Mouse (Mus musculus): ENCODE results near the gene Hnrnpf. TPM values are rescaled to one million over a fixed set of nuclear protein-coding genes. Genes with fewer than 3 reads are reported as not detected.

The Hnrnpf gene
- total RNA-seq, 1 experiment from 2014 or later, result 1,583 TPM

DNA sequence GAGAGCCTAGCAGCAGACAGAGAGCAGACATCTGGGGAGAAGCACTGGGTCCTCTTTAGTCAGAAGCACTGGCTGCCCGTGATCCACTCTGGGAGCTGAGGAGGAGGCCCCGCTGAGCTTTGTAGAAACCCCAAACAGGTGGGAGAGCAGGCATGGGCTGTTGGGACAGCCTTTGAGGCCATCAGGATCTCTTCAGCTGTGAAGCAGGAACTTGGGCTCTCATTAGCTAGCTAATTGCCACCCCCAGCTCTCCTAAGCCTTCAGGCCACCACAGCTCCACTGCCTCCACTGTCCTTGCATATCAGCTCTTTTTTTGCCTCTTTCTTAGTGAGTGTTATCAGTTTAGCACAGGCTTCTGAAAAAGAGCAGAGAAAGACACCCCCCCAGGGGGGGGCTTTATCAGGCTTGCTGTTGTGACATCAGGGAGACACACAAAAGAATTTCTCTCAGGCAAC lies 11.5 kb upstream of the Hnrnpf start:
- ATAC-seq (replicated peaks; ENCODE audit: insufficient number of reproducible peaks, low FRiP score, low TSS enrichment, poor library complexity, severe bottlenecking), result no peak

DNA sequence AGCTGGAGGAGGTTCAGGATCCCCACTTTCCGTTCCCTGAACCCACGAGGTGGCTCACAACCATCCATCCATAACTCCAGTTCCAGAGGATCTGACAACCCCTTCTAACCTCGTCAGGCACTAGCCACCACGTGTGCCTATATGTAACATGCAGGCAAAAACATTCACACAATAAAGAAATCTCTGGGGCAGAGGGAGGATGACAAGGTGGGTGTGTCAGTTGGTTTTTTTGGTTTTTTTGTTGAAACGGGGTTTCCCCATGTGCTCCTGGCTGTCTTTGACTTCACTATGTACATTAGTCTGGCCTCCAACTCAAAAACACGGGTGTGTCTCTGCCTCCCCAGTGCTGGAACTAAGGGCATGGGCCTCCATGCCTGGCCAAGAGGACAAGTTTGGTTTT lies 9.9 kb upstream of the Hnrnpf start:
- ATAC-seq (replicated peaks; ENCODE audit: insufficient number of reproducible peaks, low FRiP score, low TSS enrichment, poor library complexity, severe bottlenecking), result peak; percentile 54

DNA sequence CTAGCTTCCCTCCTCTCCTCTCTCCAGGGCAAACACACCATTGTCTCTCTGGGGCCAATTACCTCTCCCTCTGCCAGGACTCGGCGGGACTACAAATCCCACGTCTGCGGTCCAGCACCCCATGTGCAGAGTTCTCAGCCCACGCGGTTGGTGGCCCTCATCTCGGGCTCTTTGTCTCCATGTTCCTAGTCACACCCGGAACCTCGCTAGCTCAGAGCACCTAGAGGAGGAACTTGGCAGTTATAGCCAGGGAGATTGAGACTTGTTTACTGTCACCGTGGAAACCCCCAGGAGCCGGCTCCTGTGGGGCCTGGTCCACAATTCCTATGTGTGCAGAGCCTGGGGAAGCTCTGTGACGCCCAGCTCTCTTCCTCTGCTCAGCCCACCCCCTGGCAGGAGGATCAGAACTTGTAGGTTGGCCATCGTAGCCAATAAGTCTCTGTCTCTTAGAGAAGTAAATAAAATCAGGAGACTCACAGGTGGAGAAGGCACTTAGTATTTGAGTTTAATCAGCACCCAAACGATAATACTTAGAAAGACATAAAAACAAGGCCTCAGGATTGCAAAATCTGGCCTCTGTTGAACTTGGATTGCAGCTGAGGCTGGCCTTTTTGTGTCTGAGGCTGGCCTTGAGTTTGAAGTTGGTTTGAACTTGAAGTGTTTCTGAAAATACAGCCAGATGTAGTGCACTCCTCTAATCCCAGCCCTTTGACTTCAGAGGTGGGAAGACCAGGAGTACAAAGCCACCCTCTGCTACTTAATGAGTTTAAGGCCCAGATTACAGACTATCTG lies 8.6 kb upstream of the Hnrnpf start:
- ATAC-seq (replicated peaks; ENCODE audit: insufficient number of reproducible peaks, low FRiP score, low TSS enrichment, poor library complexity, severe bottlenecking), result peak; percentile 80

DNA sequence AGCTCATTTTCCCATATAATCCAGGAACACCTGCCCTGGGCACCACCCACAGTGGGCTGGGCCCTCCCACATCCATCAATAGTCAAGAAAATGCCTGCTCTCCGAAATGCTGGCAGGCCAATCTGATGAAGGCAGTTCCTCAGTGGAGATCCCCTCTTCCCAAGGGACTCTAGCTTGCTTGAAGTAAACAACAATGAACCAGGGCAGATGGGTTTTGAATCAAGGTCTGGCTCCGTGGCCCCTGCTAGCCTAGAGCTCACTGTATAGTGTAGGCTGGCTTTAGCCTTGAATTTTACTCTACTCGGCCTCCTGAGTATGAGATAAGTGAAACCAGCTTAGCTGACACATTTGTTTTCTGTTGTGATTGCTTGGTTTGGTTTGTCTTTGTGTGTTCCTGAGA lies 7.7 kb upstream of the Hnrnpf start:
- ATAC-seq (replicated peaks; ENCODE audit: insufficient number of reproducible peaks, low FRiP score, low TSS enrichment, poor library complexity, severe bottlenecking), result no peak

DNA sequence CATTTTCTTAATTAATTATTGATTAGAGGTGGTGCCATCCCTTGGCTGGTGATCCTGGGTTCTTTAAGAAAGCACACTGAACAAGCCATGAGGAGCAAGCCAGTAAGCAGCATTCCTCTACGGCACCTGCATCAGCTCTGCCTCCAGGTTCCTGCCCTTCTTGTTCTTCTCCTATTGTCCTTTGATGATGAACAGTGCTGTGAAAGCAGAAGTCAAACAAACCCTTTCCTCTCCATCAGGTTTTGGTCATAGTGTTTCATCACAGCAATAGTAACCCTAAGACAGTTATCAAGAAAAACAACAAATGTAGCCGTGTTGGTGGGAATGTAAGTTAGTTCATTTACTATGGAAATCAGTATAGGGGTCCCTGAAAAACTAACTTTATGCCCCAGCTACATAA lies 6.7 kb upstream of the Hnrnpf start:
- ATAC-seq (replicated peaks; ENCODE audit: insufficient number of reproducible peaks, low FRiP score, low TSS enrichment, poor library complexity, severe bottlenecking), result no peak

DNA sequence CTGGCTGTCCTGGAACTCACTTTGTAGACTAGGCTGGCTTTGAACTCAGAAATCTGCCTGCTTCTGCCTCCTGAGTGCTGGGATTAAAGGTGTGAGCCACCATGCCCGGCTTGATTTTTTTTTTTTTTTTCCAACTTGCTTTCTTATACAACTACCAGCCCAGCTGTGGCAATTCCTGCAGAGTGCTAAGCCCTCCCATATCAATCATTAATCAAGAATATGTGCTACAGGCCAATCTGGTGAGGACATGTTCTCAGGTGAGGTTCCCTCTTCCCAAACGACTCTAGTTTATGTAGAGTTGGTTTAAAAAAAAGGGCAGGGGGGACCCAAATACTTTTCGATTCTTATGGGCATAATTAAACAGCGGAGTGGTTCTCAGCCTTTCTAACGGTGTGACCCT lies 2.3 kb upstream of the Hnrnpf start:
- ATAC-seq (replicated peaks; ENCODE audit: insufficient number of reproducible peaks, low FRiP score, low TSS enrichment, poor library complexity, severe bottlenecking), result no peak

DNA sequence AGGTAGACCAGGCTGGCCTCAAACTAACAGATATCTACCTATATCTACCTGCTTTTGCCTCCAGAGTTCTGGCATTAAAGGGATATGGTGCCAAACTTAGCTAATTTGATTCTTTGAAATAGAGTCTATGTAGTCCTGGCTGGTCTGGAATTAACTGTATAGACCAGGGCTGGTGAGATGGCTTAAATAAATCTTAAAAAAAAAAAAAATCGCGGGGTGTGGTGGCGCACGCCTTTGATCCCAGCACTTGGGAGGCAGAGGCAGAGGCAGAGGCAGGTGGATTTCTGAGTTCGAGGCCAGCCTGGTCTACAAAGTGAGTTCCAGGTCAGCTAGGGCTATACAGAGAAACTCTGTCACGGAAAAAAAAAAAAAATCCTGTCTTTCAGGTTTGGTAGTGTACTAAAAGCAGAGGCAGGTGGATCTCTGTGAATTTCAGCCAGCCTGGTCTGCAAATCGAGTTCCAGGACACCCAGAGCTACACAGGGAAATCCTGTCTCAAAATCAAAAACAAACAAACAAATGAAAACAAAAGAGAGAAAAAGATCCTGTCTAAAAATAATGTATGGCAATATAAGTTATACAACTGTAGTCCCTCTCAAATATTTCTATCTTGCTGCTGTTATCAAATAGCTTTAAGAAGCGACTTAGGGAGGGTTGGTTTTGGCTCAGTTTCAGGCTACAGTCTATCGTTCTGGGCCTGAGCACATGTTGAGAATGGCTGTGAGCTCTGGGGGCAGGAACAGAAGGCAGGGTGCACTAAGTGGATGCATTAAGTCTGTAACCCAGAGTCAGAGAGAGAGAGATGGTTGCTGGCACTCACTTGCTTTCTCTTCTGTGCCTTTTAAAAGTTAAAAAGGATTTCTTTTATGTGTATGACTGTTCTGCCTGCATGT lies 1.6 kb downstream of the Hnrnpf start:
- ATAC-seq (replicated peaks; ENCODE audit: insufficient number of reproducible peaks, low FRiP score, low TSS enrichment, poor library complexity, severe bottlenecking), result no peak

DNA sequence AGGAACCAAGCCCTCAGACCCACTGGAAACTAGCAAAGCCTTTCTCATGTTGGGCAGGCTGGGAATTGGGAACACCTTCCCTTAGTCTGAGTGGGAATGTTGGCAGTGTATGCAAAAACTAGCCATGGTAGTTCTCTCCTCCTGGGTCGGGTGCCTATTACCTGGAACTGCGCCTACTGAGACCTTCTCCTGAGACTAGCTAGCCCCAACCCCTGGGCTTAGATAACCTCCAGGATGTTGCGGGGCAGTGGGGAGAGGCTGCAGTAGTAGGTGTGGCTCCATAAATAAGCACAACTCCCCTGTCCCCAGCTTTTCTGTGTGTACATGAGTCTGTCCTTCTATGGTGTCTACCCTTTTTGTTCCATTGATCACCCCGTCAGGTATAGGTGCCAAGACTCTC lies 2.4 kb downstream of the Hnrnpf start:
- ATAC-seq (replicated peaks; ENCODE audit: insufficient number of reproducible peaks, low FRiP score, low TSS enrichment, poor library complexity, severe bottlenecking), result no peak

DNA sequence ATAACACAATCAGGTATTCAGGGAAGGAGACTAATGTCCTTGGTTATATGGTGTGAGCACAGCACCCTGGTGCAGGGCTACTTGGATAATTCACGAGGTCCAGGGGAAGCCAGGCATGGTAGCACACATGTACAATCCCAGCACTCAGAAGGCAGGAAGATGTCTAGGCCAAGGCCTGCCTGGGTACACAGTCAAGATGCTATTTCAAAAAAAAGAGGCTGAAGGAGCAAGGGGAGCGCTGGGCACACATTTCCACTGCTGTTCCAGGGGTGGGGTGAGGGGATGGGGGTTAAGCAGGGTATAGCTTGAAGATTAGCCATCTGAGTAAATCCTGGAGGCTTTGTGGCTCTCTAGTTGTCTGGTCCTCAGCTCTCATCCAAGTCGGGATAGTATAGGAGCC lies 3.7 kb downstream of the Hnrnpf start:
- no peak for ATAC-seq (replicated peaks; ENCODE audit: insufficient number of reproducible peaks, low FRiP score, low TSS enrichment, poor library complexity, severe bottlenecking)

DNA sequence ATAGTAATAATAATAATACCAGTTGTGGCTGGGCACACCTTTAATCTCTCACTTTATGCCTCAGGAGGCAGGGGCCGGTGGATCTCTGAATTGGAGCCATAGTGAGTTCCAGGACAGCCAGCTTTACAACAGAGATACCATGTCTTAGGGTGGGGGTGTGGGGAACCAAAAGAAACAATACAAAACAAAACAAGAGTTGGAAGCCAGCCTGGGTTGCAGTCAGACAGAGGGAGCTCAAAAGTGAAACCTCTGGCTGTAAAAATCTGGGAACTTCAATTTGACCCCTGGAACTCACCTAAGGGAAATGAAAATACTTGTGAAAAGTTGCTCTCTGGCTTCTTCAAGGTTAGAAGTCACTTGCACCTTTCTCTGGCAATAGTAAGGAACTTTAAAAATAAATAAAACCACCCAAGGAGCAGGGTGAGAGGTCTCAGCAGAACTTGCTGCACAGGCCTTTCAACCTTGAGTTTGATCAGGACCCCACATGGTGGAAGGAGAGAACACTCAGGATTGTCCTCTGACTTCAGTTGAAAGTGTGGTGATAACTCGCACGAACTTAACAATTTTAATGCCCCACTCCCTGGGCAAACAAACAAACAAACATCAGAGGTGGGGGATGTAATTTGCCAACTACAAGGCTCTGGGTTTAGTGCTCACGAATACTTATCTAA lies 5.3 kb downstream of the Hnrnpf start:
- no peak for ATAC-seq (replicated peaks; ENCODE audit: insufficient number of reproducible peaks, low FRiP score, low TSS enrichment, poor library complexity, severe bottlenecking)

DNA sequence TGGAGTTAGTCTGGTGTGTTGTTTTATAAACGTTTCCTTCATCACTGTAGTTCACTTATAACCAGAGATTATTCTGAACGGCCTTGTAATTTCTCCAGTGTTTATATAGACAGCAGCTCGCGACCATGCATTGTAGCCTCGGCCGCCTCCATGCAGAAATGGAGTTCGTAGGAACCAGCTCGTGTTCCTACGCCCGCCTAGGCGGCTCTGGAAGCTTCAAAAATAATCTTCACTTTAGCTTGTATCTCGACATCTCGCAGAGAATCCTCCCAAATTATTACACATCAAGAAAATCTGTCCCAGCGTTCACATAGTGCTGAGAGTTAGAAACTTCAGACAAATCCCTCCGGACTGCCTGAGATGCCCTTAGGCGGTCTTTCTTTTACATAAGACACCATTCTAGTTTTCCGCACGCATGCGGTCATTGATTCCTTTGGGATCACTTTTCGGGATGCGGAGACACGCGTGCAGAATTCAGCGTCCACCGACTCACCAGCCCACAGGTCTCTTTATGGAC lies 5.9 kb downstream of the Hnrnpf start:
- ATAC-seq (replicated peaks; ENCODE audit: insufficient number of reproducible peaks, low FRiP score, low TSS enrichment, poor library complexity, severe bottlenecking), result 0 out of 2 replicates have a peak, but pooled peaks have one; percentile 1

DNA sequence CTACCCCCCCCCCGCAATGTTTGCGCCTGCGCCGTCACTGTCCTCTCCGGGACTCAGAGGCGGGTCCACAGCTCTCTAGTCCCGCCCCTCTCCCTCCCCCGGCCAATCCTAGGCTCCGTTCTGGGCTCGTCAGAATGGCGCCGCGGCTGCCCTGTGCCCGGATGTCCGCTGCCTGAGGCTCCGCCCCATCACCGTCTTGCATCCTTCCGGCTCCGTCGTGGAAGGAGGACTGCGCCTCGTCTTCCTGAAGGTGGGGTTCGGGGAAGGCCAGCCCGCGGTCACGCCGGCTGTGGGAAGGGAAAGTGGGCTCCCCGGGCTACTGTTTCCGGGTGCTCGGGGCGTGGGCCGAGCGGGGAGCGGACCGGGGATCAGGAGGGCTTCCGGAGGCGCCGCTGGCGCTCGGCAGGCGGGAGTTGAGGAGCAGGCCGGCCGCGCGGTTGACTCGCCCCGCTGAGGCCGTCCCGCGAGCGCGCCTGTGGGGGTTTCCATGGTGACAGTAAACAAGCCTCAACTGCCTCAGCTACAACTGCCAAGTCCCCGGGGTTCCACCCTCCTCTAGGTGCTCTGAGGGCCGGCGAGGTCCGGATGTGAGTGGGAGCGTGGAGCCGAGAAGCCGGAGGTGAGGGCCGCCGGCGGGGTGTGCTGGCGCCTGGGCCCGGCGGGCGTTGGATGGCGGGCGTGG lies 6.6 kb downstream of the Hnrnpf start:
- ATAC-seq (replicated peaks; ENCODE audit: insufficient number of reproducible peaks, low FRiP score, low TSS enrichment, poor library complexity, severe bottlenecking), result peak; percentile 90

DNA sequence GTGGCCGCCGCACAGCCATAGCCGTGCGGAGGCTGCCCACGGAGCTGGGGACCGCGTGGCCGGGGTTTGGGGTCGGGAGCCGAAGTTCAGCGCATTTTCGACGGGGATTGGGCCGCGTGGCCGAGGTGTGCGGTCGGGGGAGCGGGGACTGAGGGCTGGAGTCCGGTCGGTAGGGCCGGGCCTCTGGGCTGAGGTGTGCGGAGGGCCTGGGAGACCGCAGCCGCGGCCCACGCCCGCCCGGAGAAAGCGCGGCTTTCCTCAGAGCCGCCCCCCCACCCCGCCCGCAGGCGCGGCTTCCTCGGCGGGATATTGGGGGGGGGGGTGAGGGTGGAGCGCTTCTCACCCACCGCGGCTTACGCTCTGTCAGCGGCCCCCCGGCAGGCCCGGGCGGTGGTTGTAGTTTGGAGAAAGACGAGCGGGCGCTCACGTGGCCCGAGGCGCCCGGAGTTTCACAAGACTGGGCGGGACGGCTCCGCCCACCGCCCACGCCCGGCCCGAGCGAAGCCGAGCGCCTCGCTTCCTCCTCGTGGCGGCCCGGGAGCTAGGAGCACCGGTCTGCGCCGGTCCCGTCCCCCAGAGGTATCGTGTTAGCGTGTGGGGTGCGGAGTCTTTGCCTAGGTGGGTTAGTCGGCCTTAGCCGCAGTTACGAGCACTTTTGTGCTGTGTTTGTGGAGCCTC lies 7.3 kb downstream of the Hnrnpf start:
- peak; percentile 54 for ATAC-seq (replicated peaks; ENCODE audit: insufficient number of reproducible peaks, low FRiP score, low TSS enrichment, poor library complexity, severe bottlenecking)

DNA sequence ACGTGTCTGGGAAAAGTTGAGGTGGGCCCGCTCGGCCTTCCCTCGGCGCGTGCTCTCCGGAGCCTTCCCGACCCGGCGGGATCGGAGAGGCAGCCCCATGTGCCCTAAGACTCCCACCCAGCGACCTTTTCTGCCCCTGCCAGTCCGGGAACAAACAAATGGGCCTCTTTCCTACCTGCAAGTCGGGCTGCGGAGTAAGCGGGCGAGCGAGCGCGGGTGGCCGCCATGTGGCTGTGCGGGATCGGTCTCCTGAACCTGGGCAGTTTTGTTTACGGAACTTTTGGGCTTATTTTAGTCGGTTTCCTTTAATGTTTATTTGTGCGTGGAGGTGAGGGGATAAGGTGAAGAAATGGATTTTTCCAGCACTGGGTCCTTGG lies 7.8 kb downstream of the Hnrnpf start:
- ATAC-seq (replicated peaks; ENCODE audit: insufficient number of reproducible peaks, low FRiP score, low TSS enrichment, poor library complexity, severe bottlenecking), result no peak

DNA sequence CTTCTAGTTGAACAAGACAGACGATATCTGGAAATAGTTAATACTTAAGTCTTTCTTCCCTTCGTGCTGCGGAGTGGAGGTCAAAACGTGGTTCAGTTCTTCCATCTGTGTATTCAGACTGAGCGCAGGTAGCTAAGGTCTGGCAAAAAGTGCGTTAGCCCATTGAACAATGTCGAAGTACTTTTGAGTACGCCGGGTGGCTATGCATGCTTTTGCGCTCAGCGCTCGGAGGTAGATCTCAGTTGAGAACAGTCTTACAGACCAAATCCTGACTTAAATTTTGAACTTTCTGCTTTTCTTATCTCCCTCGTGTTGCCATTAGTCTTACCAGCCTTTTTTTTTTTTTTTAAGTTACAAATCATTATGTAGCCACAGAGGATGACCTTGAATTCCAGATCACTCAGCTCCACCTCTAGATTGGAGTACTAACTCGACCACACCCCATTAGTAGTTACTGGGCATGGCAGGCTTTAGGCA lies 8.3 kb downstream of the Hnrnpf start:
- ATAC-seq (replicated peaks; ENCODE audit: insufficient number of reproducible peaks, low FRiP score, low TSS enrichment, poor library complexity, severe bottlenecking), result no peak

DNA sequence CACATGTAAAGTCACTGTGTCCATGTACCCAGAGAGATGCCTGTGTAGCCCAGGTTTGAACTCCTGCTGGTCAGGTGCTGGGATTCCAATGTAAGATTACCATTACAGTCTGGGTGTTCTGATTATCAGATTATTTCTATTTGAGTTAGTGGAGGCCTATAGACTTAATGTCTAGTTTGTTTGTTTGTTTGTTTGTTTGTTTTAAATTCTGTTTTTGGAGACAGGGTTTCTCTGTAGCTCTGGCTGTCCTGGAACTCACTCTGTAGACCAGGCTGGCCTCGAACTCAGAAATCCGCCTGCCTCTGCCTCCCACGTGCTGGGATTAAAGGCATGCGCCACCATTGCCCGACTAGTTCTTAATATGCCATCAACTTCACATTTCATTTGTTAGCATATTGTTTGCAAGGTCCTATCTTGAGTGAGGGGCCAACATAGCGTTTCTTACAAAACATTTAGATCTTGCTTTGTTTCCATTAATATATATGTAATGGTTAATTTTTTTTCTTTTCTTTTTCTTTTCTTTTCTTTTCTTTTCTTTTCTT lies 10.1 kb downstream of the Hnrnpf start:
- ATAC-seq (replicated peaks; ENCODE audit: insufficient number of reproducible peaks, low FRiP score, low TSS enrichment, poor library complexity, severe bottlenecking), result no peak

DNA sequence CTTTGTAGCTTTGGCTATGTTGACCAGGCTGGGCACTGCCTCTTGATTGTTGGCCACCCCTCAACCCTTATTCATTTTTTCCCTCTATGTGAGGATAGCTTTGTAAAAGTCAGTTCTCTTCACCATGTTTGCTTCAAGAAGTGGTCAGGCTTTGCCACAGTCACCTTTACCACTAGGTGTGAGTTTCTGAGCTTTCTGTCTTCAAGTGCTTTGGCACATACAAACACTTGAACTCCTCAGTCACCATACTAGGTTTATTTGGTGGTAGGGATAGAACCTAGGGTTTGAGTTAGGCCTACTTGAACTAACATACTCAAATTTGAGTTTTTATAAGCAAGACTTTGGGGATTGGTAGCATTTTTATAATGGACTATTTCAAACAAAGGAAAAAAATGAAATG lies 14.4 kb downstream of the Hnrnpf start:
- ATAC-seq (replicated peaks; ENCODE audit: insufficient number of reproducible peaks, low FRiP score, low TSS enrichment, poor library complexity, severe bottlenecking), result no peak
